Mouse (Mus musculus) thymus, adult 2 months (tissue): ENCODE data around the gene Vti1a.

Experiments
- CTCF ChIP-seq: fragments of 200-500 bp; IDR thresholded peaks from 2 replicates; pipeline ENCODE4 v1.5.1; 2012; ENCODE audit warnings: mild to moderate bottlenecking, control low read depth, low read length, moderate library complexity, borderline replicate concordance; ENCODE audit not compliant: control insufficient read depth, poor library complexity, insufficient read depth; ENCODE audit errors: extremely low read depth
- POLR2A ChIP-seq: fragments of 200-500 bp; IDR thresholded peaks from 2 replicates; pipeline ENCODE4 v1.6.1; 2012; ENCODE audit warnings: mild to moderate bottlenecking, low read length, control low read depth, moderate library complexity; ENCODE audit not compliant: control insufficient read depth, poor library complexity, insufficient read depth; ENCODE audit errors: extremely low read depth

DNA sequence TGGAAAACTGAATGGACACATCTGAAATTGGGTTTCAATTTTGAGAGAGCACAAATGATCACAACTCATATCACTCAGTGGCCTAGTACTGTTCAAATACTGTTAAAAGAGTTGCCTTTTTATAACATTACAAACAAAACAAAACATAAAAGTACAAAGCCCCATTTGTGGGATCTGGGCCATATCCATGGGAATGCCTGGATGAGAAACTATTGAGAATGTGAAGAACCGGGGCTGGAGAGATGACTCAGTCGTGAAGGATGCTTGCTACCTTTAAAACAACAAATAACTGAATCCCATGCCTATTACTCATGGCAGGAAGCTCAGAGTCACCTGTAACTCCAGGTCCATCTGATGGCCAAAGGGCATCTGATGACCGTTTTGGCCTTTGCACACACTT lies 124.2 kb downstream of the Vti1a start:
- TF ChIP-seq CTCF (no peak), POLR2A (no peak)
